Mouse (Mus musculus) spleen, postnatal 36 days (tissue): ENCODE measurements around the gene Igsf8.
A peak's percentile ranks its signal among the peaks of the same experiment; 100 is the strongest.

Experiments
- DNase-seq, 2 experiments: peaks; one replicate each; pipeline ENCODE4 v3.0.0; 2022; ENCODE audit warnings: low spot score in 2 of 2, mixed read lengths in 1 of 2

The Igsf8 gene

DNA sequence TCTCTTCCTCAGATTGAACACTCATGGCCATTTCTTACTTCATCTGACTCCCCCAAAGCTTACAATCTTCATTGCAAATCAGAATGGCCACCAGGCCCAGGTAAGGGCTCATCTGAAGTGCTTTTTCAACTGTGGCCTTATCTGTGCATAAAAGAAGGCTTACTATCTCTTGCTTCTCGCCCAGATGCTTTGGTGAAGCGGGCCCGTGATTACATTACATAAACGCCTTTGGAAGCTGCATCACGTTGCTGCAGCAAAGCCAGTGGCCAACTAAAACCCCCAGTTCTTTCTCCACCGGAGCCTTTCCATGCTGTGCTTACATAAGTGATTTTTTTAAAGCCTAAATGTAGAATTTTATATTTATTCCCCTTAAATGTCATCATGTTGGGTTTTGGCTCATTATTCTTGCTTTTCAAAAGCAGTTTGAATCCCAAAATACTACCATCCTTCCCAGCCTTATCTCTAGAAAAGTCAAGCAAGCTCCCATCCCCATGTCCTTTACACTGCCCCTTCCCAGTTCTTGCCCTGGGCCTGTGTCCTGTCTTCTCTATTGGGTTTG lies 62.4 kb downstream of the Igsf8 start:
- DNase-seq, result no peak

DNA sequence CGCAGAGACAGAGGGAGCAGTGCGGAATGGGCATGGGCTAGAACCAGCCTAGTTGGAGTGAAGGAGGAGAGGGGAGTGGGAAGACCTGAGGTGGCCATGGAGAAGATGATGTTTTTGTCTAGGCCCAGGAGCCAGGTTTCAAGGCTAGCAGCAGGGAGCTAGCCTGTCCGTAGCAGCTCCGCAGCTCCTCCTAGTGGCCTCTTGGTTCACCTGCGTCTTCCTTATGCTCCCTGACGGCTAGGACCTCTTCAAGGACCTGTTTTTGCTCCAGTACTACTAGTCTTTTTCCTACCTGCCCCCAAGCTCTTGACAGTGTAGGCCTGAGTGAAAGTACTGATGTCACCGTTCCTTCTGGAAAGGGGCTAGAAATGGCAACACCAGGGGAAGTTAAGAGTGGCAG lies 63.3 kb downstream of the Igsf8 start:
- peak; percentile 63 to 64 for DNase-seq

DNA sequence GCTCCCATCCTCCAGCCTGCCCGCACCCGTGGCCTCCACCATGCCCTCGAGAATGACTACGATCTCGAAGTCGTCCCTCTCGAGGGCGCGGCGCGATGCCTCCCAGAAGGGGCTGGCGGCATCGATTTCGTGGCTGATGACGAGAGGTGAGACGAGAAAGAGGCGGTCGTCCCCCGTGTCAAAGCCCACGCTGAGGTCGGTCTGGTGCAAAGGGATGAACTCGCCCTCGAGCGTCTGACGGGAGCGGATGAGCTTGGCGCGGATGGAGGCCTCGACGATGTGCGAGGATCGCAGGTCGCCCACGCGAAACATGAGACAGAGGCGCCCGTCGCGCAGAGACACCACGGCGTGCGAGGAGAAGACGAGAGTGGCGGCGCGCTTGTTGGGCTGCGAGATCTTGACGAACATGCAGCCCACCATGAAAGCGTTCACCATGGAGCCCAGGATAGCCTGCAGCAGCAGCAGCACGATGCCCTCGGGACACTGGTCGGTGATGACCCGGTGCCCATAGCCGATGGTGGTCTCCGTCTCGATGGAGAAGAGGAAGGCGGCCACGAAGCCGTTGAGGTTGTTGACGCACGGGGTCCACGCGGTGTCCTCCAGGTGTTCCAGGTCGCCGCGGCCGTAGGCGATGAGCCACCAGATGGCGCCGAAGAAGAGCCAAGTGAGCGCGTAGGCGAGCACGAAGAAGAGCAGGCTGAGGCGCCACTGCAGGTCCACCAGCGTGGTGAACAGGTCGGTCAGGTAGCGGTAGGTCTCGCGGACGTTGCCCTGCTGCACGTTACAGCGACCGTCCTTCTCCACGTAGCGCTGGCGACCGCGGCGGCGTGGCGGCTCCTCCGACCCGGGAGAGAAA lies 64.5 kb downstream of the Igsf8 start:
- peak; percentile 68 to 72 for DNase-seq

DNA sequence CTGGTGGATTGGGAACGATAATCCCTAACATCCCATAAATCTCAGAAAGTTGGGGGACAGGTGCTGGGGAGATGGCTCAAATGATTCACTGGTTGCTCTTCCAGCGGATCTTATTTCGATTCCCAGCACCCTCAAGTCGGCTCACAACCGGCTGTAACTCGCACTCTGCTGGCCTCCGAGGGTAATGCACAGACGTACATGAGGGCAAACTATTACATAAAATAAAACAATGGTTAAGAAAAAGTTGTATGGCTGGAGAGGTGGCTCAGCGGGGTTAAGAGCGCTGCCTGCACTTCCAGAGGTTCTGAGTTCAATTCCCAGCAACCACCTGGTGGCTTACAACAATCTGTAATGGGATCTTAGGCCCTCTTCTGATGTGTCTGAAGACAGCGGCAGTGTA lies 65.2 kb downstream of the Igsf8 start:
- DNase-seq, result no peak

DNA sequence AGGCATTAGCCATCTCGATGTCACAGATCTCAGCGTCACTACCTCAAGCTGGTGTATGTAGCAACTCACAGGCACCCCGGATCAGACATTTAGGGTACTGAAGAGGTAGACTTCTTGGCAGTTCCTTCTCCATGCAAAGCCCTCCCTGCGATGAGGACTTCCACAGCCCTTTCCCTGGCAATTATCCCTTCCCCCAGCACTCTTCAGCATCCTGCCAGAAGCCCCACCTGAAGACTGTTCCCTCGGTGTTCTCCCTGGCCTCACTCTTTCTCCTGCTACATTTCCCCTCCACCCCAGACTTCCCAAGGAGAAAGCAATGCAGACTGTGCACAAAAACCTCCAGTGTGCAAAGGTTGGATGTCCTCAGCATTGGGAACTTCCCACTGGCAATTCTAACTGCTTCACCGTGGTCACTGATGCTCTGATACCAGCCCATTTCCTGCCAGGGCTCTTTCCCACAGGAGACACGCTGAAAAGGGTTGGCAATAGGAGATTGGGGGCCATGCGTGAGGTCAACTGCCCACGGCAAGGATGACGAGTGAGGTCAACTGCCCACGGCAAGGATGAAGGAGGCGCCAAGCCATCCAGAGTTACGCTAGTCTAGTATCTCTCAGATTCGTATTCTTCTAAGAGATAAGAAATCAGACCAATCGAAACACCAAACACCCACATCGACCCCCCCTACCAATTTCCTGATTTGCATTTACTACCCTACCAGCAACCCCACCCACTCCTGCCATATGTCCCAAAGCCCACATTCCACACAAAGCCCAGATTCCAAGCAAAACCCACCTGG lies 66.0 kb downstream of the Igsf8 start:
- DNase-seq, result no peak

DNA sequence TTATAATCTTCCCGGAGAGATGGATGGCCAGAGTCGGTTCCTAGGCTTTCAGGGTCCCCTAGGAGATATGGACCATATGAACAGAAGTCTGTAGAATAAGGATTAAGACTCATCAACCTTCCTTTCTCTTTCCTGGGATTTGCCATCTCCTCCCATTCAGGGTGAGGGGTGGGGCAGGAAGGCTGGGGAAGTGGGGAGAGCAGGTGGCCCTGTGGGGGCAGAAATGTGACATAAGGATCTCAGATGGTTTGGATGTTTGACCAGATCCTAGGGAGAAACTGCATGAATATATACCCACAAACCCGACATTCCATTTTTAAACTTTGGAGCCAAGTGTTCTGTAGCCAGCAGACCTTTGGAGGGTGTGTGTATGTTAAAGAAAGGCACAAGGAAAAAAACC lies 66.6 kb downstream of the Igsf8 start:
- no peak for DNase-seq

DNA sequence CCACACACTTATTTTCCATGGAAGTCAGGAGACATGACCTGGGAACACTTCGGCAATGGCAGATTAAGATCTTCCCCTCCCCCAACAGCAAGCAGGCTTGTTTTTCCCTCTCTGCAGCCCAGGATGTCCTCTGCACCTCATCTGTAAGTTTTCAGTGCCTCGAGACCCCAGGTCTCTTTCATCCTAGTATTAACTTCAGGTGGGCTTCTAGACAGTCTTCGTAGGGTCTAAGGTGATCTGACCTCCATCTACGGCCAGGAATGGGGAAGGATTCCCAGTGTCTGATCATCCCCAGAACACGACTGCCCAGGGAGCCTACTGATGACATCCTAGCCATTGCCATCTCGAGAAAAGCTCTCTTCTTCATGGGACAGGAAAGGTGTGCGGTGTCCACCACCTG lies 67.0 kb downstream of the Igsf8 start:
- DNase-seq, result no peak

DNA sequence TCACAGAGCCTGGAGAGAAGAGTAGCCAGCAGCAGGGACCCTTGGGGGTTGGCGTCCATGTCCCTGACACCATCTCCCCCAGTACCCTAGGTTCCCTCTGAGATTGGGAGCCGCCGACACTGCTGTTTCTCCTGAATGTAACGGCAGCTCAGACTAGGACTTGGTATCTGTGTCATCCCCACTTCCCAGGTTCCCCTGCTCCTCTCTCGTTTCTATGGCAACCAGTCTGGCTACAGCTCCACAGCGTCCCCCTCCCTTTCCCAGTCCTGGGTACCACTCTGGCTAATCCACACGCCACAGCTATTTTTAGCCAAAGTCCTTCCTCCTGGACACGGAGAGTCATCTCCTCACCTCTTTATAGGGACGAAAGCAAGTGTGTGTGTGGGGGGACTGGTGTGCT lies 67.7 kb downstream of the Igsf8 start, which contains the start of gene Kcnj9:
Kcnj9 (minus strand) TSS at position 188 of the 400 bp plus-strand sequence.
- DNase-seq, result no peak

DNA sequence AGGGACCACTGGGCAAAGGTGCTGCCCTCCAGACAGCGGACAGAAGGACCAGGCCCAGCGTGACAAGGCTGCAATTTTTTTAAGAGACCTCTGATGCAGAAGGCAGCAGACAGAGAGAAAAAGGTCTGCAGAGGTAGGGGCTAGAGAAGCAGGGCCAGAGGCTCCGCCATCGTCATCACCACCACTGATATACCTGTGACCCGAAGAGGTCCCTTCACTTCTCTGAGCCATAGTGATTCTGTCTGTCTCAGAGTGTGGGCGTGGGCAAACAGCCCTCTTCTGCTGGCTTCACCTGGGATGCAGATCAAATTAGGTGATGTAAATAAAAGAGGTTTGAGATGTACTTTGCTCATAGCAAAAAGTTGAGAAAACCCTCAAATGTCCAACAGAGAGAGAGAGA lies 68.2 kb downstream of the Igsf8 start:
- no peak for DNase-seq

DNA sequence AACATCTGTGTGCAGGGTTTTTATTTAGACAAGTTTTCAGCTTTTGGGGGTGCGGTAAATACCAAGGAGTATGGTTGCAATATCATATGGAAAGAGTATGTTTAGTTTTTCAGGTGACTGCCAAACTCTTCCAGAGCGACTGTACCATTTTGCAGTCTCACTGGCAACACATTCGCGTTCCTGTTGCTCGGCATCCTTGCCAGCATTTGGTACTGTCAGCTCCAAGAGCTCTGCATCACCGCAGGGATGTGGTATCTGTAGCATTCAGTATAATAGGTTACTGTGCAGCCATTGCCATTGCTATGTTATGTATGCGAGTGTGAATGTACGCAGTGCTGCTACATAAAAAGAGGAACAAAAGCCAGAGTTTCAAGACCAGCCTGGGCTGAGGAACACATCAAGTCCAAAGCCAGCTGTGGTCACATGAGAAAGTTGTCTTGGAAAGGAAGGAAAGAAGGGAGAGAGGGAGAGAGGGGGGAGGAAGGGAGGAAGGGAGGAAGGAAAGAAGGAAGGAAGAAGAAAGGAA lies 70.0 kb downstream of the Igsf8 start:
- DNase-seq, result no peak

DNA sequence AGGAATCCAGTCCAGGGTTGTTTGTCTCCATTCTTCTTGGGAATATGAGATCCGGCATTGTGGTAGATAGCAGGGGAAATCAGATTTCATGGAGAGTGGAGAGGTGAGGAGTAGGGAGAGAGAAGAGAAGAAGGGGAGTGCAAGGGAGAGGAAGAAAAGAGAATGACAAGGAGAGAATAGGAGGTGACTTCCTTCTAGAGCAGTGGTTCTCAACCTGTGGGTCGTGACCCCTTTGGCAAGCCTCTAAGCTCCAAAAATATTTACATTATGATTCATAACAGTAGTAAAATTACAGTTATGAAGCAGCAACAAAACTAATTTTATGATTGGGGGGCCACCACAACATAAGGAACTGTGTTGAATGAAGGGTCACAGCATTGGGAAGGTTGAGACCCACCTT lies 71.5 kb downstream of the Igsf8 start:
- no peak for DNase-seq

DNA sequence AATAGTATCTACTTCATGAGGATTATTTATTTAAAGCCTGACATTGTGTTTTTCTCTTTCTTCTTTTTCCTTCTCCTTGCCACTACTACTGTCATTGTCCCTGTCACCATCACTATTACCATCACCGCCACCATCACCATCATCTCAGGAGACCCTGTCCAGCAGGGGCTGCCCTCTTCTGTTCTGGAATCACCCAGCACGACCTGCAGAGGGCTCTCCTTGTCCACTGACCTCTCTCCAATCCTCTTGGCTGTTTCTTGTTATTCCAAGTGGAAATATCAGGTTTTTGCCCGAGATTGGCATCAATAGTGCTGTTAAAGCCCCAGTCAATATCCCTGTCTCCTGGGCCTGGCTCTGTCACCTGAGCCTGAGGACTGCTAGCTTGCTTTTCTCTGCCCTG lies 72.1 kb downstream of the Igsf8 start:
- no peak for DNase-seq

DNA sequence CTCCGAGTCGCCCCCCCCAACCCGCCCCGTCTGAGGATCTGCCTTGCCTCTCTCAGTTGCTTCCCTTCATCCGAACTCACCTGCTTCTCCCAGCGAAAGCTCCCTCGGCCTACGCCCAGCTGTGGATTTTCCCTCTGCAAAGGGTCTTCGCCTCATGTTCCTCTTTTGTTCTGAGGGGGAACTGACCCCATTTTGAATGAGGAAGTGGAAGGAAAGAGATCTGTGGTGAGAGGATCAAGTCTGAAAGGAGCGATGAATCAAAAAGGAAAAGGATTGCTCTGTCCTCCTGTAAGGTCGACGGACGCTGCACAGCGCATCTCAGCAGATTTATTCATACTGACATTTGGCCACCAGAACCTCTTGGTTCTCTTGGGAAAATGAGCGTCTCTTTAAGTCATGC lies 74.4 kb downstream of the Igsf8 start:
- DNase-seq, result no peak

DNA sequence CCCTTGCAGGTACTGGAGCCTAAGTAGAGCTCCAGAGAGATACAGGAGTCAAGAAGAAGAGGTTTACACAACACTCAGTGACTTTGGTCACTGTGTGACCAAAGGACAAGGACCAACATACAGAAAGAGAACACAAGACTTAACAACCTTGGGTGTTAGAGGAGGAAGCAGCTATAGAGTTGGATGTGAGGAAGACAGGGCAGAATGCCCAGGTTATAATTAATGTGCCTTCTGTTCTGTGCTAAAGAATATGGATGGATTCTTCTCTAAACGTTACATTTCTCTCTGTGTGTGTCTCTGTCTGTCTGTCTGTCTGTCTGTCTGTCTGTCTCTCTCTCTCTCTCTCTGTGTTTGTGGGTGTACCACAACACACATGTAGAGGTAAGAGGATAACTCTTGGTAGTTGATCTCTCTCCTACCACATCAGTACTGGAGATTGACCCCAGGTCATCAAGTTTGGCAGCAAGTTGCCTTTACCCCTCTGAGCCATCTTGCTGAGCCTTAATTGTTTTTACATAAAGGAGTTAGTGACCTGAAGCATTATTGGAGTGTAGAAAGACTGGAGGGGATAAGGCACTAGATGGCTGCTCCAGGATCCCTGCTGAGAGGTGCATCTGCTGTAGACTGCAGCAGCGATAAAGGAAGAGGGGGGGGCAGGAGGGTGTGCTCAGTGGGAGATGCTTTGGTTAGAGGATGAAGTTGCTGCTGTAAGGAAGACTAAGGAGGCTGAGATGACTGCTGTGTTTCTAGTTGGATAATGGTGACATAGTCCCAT lies 76.2 kb downstream of the Igsf8 start:
- DNase-seq, result no peak

DNA sequence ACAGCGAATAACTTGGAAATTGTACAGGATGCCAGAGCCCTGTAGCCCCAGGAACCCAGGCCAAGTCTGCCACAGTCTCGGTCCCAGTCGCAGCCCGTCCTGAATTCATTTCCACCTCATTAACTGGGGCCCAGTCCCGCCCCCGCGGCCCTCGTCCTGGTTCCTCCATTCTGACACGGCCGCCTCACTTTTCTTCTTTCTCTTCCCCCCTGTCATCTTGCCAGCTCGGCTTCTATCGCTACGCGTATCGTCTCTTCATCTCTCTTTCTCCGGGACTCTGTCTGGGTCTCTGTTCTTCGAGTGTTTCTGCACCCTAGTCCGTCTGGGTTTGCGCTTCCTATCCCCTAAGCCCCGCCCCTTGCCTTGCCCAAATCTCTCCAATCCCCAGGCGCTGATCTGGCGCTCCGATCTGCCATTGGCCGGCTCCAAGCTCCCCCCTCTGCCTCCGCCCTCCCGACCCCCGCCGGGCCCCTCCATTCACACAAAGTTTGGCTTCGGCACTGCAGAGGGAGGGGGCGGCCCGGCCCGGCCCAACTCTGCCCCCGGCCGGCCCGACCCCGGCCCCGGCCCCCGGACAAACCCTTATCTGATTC lies 79.4 kb downstream of the Igsf8 start, which contains the start of gene Kcnj10:
Kcnj10 (plus strand) TSS at position 482 of the 593 bp plus-strand sequence.
- DNase-seq, result peak; percentile 59 to 61

DNA sequence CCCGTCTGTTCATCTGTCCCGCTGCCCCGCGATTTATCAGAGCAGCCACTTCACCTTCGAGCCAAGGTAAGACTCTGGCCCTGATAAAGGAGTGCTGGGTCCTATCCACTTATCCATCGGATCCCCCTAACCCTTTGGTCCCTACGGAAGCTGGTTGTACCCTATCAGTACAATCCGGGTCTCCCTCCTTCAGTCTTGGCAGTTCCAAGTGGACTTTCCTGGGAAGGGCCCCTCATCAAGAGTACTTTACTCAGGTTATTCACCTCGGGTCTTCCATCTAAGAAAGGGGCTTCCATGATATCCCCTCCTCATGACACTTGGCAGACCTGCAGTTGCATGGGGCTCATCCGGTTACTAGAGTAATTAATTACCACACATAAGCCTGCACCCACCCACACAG lies 79.9 kb downstream of the Igsf8 start:
- DNase-seq, result no peak

DNA sequence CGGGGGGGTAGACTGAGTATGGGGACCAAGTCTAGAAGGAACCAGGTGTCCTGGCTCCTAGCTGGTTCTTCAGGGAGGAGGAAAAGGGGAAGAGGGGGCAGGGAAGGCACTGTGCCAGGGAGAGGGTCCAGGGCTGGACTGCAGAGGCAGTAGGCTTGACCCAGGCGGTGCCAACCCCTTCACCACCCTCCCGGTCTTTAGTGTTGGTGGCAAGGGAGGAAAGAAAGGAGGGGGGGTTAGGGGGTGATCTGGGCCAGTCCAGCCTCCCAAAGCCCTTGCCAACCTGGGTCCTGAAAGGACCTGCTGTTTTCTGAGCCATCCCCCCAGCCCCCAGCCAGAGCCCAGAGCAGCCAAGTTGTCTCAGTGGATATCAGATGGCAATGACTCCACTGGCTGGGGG lies 81.3 kb downstream of the Igsf8 start:
- no peak for DNase-seq

DNA sequence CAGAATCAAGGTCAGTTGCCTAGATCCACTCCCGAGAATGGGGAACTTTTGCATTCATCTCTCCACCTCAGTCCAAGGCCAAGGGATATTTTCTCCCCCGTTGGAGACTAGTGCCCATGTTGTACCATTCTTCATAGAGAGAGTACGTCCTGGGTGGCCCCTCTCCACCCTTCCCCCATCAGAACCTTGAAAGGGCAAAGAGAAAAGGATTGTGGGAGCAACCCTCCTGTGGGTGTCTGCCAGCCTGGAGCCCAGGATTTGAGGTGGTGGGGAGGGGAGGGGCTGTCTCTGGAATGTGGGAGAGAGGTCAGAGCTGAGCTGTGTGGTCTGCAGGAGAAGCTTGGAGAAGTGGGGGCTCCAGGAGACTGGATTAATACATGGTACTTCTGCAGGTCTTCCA lies 82.5 kb downstream of the Igsf8 start:
- no peak for DNase-seq

DNA sequence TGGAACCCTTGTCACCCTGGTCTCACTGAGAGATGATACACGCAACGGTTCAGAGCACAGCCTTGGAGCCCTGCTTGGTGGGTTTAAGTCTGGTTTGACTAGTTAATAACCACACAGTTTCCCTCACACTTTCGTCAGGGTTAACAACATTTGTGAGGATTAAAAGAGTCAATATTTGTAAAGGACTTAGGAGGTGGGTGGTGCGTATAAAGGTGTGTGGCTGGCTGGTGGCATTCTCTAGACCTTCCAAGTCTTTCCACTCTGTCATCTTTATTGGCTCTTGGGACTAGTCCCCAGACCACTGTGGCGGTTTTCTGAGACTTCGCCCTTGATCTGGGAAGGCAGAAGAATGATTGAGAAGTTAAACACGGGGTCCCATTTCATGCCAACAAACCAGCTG lies 83.4 kb downstream of the Igsf8 start:
- no peak for DNase-seq

DNA sequence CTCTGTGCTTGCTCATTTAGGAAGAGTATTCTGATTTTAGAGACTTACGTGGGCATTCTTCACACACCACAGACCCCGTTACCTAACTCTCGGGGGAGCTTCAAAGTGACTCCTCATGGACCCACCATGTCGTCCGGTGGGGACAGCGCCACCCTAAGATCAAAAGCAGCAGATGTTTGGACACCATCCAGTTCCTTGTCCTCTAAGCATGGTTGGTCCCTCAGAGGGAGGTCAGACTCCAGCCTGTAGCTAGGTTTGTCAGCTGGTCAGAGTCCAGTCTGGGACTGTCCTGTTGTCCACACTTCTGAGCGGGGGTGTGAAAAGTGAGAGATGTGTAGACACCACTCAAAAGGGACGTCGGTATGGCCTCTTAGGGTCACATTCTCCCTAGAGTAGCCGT lies 85.3 kb downstream of the Igsf8 start:
- DNase-seq, result no peak

DNA sequence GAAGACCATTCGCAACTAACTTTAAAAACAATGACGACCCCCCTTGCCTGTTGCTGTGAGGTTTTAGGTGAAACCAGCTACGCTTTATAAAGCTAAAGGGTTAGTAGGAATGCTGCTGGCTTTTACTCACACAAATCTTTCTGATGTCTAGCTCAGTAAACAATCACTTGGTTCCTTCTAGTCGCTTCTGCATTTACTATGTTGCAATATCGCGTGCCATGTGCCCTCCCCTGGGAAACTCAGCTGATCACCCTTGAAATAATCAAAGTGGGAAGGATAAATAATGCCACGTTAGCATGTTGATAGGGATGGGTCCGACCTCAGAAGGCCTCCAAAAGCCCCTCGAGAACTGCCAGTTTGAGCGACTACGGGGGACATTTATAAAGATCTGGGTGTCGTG lies 85.9 kb downstream of the Igsf8 start:
- DNase-seq, result no peak
